Mouse (Mus musculus): ENCODE results near the gene Evx2. TPM values are rescaled to one million over a fixed set of nuclear protein-coding genes. Genes with fewer than 3 reads are reported as not detected.

Evx2 gene
- total and polyA plus RNA-seq, 3 experiments = not detected

- TF ChIP-seq ELF1 (IDR thresholded peaks at IDR 0.05; ENCODE audit: low read depth, low read length) (no peak), JUND (IDR thresholded peaks at IDR 0.05; ENCODE audit: low read depth, low read length) (no peak), RAD21 (IDR thresholded peaks at IDR 0.05; ENCODE audit: low read depth, low read length) (peak; percentile 82)
These were observed 13.4 kb upstream of the Evx2 start (continued) for GRCm38 (mm10) chr2:74672481-74673362.

DNA sequence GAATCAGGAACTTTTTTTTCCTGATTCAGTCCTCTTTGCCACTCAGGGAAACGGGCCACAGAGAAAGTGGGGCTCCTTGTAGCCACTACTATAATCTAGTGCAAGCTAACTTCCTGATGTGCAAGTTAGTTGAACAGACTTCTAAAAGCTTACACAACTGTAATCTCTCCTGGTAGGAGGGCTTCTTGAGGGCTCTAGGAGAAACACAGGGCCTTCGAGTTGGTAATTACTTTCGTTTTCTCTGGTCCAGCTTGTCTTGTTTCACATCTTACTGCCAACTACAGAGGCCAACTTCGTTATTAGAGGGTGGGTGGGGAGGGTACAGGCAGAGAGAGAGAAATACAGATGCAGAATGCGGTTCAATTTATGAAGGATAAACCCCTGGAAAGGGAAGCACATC, 12.5 kb upstream of the Evx2 start:
- TF ChIP-seq E2F4 (IDR thresholded peaks at IDR 0.05; ENCODE audit: borderline replicate concordance, low read depth, low read length) (no peak), SIN3A (IDR thresholded peaks at IDR 0.05; ENCODE audit: low read length) (no peak), BHLHE40 (IDR thresholded peaks at IDR 0.05; ENCODE audit: borderline replicate concordance, low read depth, low read length) (no peak), UBTF (IDR thresholded peaks at IDR 0.05; ENCODE audit: borderline replicate concordance, insufficient read depth, low read depth, low read length) (no peak), MAX (IDR thresholded peaks at IDR 0.05; ENCODE audit: low read length) (no peak), TAL1 (IDR thresholded peaks at IDR 0.05; ENCODE audit: low read length) (no peak), ZNF384 (IDR thresholded peaks at IDR 0.05; ENCODE audit: low read depth, low read length) (no peak), SMC3 (IDR thresholded peaks at IDR 0.05; ENCODE audit: low read depth, low read length) (no peak), MAZ (IDR thresholded peaks at IDR 0.05; ENCODE audit: low read depth, low read length) (no peak), HCFC1 (IDR thresholded peaks at IDR 0.05; ENCODE audit: low read depth, low read length) (no peak), USF2 (IDR thresholded peaks at IDR 0.05; ENCODE audit: borderline replicate concordance in 1 of 2, insufficient read depth in 1 of 2, low read depth in 1 of 2, low read length in 2 of 2) (no peak), ZMIZ1 (IDR thresholded peaks at IDR 0.05; ENCODE audit: low read depth, low read length) (no peak), POLR2AphosphoS2 (IDR thresholded peaks at IDR 0.05; ENCODE audit: low read length) (no peak), JUND (IDR thresholded peaks at IDR 0.05; ENCODE audit: low read depth, low read length) (no peak), GABPA (IDR thresholded peaks at IDR 0.05; ENCODE audit: low read depth, low read length) (no peak)
- Histone ChIP-seq H3K27me3 (ENCODE audit: control insufficient read depth in 1 of 2, insufficient read depth in 2 of 2, low read length in 2 of 2) (no peaks in the 10 kb centered on the region; a peak in 1 of 4 replicates), H3K36me3 (ENCODE audit: control insufficient read depth in 1 of 2, insufficient read depth in 2 of 2, low read length in 2 of 2) (no peaks in the 10 kb centered on the region), H3K79me2 (ENCODE audit: control insufficient read depth, insufficient read depth, low read length, poor library complexity) (no peaks in the 10 kb centered on the region), H3K4me3 (ENCODE audit: control insufficient read depth in 1 of 2, insufficient read depth in 1 of 2, low read depth in 2 of 2, low read length in 2 of 2) (peak overlapping the region; percentile 54 to 69), H3K9me3 (replicated peaks; ENCODE audit: insufficient read depth, low read length) (no peaks in the 10 kb centered on the region), H3K9ac (ENCODE audit: control insufficient read depth, low read depth, low read length, poor library complexity, severe bottlenecking) (peak overlapping the region; percentile 54), H3K27ac (ENCODE audit: control insufficient read depth, low read depth, low read length) (no peak overlapping the region), H3K4me1 (ENCODE audit: control insufficient read depth in 1 of 2, insufficient read depth in 2 of 2, low read length in 2 of 2) (no peaks in the 10 kb centered on the region)
- peak; percentile 49 for DNase-seq (ENCODE audit: low read depth, low spot score)
